Mouse (Mus musculus) limb, embryonic 11.5 days (tissue): ENCODE measurements around the gene Gm28051. TPM values are rescaled to one million over a fixed set of nuclear protein-coding genes. Genes with fewer than 3 reads are reported as not detected.

Experiments used
- ATAC-seq: fragments of 200-750 bp; cut with Nextera tagmentation; 2 replicates; pipeline ENCODE4 v1.8.0; 2017; ENCODE audit warnings: low read depth; ENCODE audit not compliant: insufficient number of reproducible peaks, low FRiP score, low TSS enrichment
- DNase-seq: peaks from one replicate; pipeline ENCODE4 v3.0.0-alpha.2; 2015; ENCODE audit warnings: low spot score
- H3K27ac ChIP-seq: fragments of 300-500 bp; sonication (generic); replicated peaks from 2 replicates; pipeline ENCODE4 v1.5.1; 2014; ENCODE audit warnings: low read depth, mild to moderate bottlenecking, low read length
- H3K27me3 ChIP-seq: fragments of 300-500 bp; sonication (generic); 2 replicates; pipeline ENCODE4 v1.6.1; 2014; ENCODE audit warnings: mild to moderate bottlenecking, low read length, mixed read lengths; ENCODE audit not compliant: control insufficient read depth, insufficient read depth
- H3K36me3 ChIP-seq: fragments of 300-500 bp; sonication (generic); 2 replicates; pipeline ENCODE4 v1.6.1; 2014; ENCODE audit warnings: mild to moderate bottlenecking, low read length, moderate library complexity, mixed read lengths; ENCODE audit not compliant: control insufficient read depth, insufficient read depth
- H3K4me1 ChIP-seq: fragments of 300-500 bp; sonication (generic); 2 replicates; pipeline ENCODE4 v1.6.1; 2014; ENCODE audit warnings: low read length, mixed read lengths; ENCODE audit not compliant: control insufficient read depth, insufficient read depth
- H3K4me2 ChIP-seq: fragments of 300-500 bp; sonication (generic); 2 replicates; pipeline ENCODE4 v1.6.1; 2014; ENCODE audit warnings: low read depth, mild to moderate bottlenecking, moderate library complexity; ENCODE audit not compliant: severe bottlenecking
- H3K4me3 ChIP-seq: fragments of 300-500 bp; sonication (generic); 2 replicates; pipeline ENCODE4 v1.5.1; 2014; ENCODE audit warnings: low read depth, low read length
- H3K9ac ChIP-seq: fragments of 300-500 bp; sonication (generic); 2 replicates; pipeline ENCODE4 v1.6.1; 2014; ENCODE audit warnings: mild to moderate bottlenecking, low read length
- H3K9me3 ChIP-seq: fragments of 300-500 bp; sonication (generic); 2 replicates; pipeline ENCODE4 v1.6.1; 2016; ENCODE audit warnings: low read length; ENCODE audit not compliant: control insufficient read depth
- WGBS: fragments of 180-500 bp; shearing (Covaris S2); extraction: QIAGEN DNeasy Blood & Tissue Kit; methylation state at CpG from one replicate; pipeline ENCODE4 v1.1.7; 2014; 5-methylcytosine and 5-hydroxymethylcytosine counted together
- microRNA counts: library from miRNA; unstranded; fragments of <30 nt; microRNA quantifications from one replicate; lab custom pipeline; 2016
- microRNA-seq: library from miRNA; unstranded; fragments of <30 nt; microRNA quantifications from one replicate; pipeline ENCODE4, GENCODE M21; 2016
- polyA plus RNA-seq: library from polyadenylated mRNA; unstranded; fragments of >200 nt; fragmentation: Nextera tagmentation; extraction: Ambion mirVana; gene quantifications from 2 replicates; pipeline ENCODE4 v1.2.1, GENCODE M21; 2014

Gene Gm28051
- polyA plus RNA-seq, 1 experiment from 2014 or later: 0.40 TPM

GRCm38 (mm10) chr12:102672176-102672575 is 85.4 kb downstream of the Gm28051 start:
- no peak for DNase-seq
- no peak for ATAC-seq
- H3K36me3 ChIP-seq: no peaks in the 10 kb centered on the region
- H3K4me1 ChIP-seq: no peaks in the 10 kb centered on the region; the same call in none of the 2 replicates
- H3K27ac ChIP-seq: no peak overlapping the region
- no peak overlapping the region for H3K4me2 ChIP-seq
- no peak overlapping the region for H3K9ac ChIP-seq
- no peak overlapping the region for H3K4me3 ChIP-seq
- H3K27me3 ChIP-seq: no peaks in the 10 kb centered on the region
- H3K9me3 ChIP-seq: no peaks in the 10 kb centered on the region
- WGBS: 73% methylated on average over 8 of the region's 8 CpGs

DNA sequence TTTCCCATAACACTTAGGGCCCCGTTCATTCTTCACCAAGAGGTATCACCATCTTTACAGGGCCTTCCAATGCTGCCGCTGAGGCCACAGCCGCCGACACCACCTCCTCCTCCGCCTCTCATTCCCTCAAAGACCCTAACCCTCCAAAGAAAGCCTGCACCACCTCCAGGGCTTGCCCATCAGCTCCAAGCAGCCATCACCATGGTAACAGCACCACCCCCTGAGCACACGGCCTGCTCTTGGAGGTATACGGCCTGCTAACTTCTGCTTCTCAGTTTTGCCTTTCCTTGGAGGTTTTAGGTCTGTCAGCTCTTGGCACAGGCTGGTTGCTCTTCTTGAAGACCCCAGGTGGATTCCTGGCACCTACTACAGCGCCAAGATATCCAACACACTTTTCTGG is 86.7 kb downstream of the Gm28051 start:
- H3K36me3 ChIP-seq: no peaks in the 10 kb centered on the region
- H3K4me3 ChIP-seq: no peak overlapping the region
- no peak for ATAC-seq
- H3K9ac ChIP-seq: no peak overlapping the region
- no peaks in the 10 kb centered on the region for H3K9me3 ChIP-seq
- no peak overlapping the region for H3K4me2 ChIP-seq
- H3K27me3 ChIP-seq: no peaks in the 10 kb centered on the region
- DNase-seq: no peak
- 64% methylated on average over 8 of the region's 8 CpGs for WGBS
- no peak overlapping the region for H3K27ac ChIP-seq
- no peaks in the 10 kb centered on the region; the same call in none of the 2 replicates for H3K4me1 ChIP-seq

MicroRNAs encoded within 50 kb of the gene (microRNA counts, 519-probe panel; counts per million panel counts)
- not detected for microRNA mmu-miR-1936 (lab: Ali Mortazavi, UCI)

Small RNA genes lying within 50 kb of the gene (microRNA-seq; reads per million reads assigned to microRNA genes)
- gene Mir1936: not detected

Other genes with a start within 250 kb of the Gm28051 start
- 0.20 and 0.23 TPM in 2 replicates for gene Chga, start 202.8 kb downstream of the Gm28051 start, polyA plus RNA-seq
- gene Itpk1, start 52.8 kb downstream of the Gm28051 start, polyA plus RNA-seq: 7.4 and 7.7 TPM in 2 replicates
- 33.9 and 36.2 TPM in 2 replicates for gene Moap1, start 14.1 kb downstream of the Gm28051 start, polyA plus RNA-seq
- gene Tmem251, start 14.0 kb downstream of the Gm28051 start, polyA plus RNA-seq: 9.7 and 10.7 TPM in 2 replicates
- gene Gon7, start within 50 bp of the Gm28051 start, polyA plus RNA-seq: 43.7 and 43.9 TPM in 2 replicates
- gene Ubr7, start 202 bp upstream of the Gm28051 start, polyA plus RNA-seq: 58.6 and 59.2 TPM in 2 replicates
- gene Gm20604, start 907 bp upstream of the Gm28051 start, polyA plus RNA-seq: 35.8 and 36.8 TPM in 2 replicates
- 18.7 and 19.7 TPM in 2 replicates for gene Btbd7, start 120.7 kb upstream of the Gm28051 start, polyA plus RNA-seq
- gene Cox8c, start 141.6 kb upstream of the Gm28051 start, polyA plus RNA-seq: not detected in 2 replicates
- gene Unc79, start 191.1 kb upstream of the Gm28051 start, polyA plus RNA-seq: 0.16 TPM in 1 of 2 replicates, not detected in the other